Mouse (Mus musculus) spleen, postnatal 0 days (tissue): ENCODE data around the gene Abraxas1. TPM values are rescaled to one million over a fixed set of nuclear protein-coding genes. Genes with fewer than 3 reads are reported as not detected.

Experiments
- polyA plus RNA-seq: library from polyadenylated mRNA; unstranded; fragments of >200 nt; fragmentation: Nextera tagmentation; extraction: Ambion mirVana; gene quantifications from 2 replicates; pipeline ENCODE4 v1.2.1, GENCODE M21; 2015

The Abraxas1 gene
- 25.8 and 25.9 TPM in 2 replicates for polyA plus RNA-seq

DNA sequence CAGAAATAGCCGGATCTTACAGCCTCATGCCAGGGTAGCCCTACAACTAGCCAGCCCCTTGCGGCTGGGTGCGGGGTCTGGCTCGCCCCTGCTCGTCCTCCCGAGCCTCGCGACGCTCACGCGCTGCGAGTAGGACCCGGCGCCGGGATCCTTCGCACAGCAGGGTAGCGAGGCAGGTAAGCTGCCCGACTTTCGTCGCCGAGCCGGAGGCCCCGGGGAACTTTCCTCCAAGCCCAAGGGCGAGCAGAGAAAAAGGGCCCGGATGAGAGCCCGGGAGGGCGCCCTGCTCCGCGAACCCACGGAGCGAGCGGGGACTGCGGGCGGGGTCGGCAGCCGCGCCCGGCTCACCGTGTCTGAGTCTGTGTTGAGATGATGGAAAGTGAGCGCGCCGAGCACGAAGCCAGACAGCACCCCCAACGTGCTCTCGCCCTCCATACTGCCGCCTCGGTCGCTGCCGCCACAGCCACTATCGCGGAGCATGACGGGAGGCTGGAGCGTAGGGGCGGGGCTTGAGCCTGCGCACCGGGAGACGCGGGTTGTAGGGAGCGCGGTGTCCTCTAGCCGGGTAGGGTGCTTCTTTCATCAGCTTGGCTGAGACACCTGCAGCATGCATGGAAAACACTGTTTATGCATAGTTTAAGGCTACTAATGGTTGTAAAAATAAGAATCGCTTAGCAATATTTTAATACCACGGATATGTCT, at the start of gene Abraxas1:
Gene Abraxas1, minus strand, starts transcription at position 483 of the 702 bp plus-strand sequence.

DNA sequence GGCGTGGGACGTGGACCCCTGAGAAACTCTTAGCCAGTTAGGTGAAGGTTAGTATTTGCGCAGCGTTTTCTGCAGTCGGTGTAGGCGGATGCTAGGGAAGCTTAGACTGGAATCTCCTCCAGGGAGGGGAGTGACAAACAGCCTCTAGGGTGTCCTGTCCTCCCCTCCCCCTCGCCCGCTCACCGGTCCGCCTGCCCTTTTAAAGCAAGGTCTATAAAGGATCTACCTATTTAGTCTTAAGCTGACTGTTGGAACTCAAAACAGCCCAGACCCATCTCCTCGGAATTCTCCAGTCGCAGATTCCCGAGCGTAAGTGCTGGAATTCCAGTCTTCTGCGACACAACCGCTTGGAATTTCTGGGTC, 24.7 kb upstream of the Abraxas1 start, which contains the start of gene Gpat3:
Gene Gpat3, plus strand, starts transcription at position 229 of the 363 bp plus-strand sequence.

DNA sequence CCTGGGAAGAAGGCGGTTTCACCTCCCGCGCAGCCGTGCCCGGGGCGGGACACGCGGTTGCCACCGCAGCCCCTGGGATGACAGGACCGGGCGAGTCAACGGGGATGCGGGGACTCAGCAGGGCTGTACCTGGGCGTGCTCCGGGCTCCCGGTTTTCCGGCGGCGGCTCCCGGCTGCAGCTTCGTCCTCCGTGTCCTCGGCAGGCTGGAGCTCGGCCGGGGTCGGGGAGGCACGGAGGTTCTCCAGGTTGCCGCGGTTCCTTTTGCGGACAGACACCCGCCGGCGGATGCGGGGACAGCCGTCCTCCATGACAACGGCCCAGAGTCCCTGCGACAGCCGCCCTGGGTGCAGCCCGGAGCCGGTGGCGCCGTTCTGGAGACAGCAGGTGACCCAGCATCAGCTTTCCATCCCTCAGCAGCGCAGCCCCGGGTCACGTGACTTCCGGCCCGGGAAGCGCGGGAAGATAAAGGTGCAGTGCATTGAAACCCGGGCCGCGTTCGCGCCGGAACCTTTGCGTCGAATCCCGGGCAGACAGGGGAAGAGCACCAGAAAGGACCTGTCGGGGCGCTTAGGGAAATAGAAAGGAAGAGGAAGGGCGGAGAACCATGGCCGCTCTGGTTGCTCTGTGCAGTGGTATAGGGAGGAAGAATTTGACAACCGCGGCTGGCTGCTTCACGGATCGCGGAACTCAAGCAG, 22.5 kb downstream of the Abraxas1 start, which contains the start of the genes Helq and Mrps18c:
Gene Helq, minus strand, starts transcription at position 434 of the 696 bp plus-strand sequence.
Gene Mrps18c, plus strand, starts transcription at position 463 of the 696 bp plus-strand sequence.

Other genes starting within 250 kb of the Abraxas1 start
- 171 and 230 TPM in 2 replicates for gene Plac8, start 248.7 kb downstream of the Abraxas1 start, polyA plus RNA-seq
- 29.2 and 32.0 TPM in 2 replicates for gene Coq2, start 145.8 kb downstream of the Abraxas1 start, polyA plus RNA-seq
- 1.6 and 1.9 TPM in 2 replicates for gene Hpse, start 101.2 kb downstream of the Abraxas1 start, polyA plus RNA-seq
- gene Helq, start 22.4 kb downstream of the Abraxas1 start, polyA plus RNA-seq, result 12.6 and 18.3 TPM in 2 replicates
- gene Mrps18c, start 22.3 kb downstream of the Abraxas1 start, polyA plus RNA-seq, result 187 and 193 TPM in 2 replicates
- gene Gpat3, start 24.7 kb upstream of the Abraxas1 start, polyA plus RNA-seq, result 1.9 and 2.9 TPM in 2 replicates